Mouse (Mus musculus) monocyte, adult 2 months (primary cell): ENCODE measurements around the gene Smarcc2.

Source experiments
- DNase-seq, 2 experiments: peaks; one replicate each; pipeline ENCODE4 v3.0.0; 2022; ENCODE audit warnings: low spot score in 2 of 2, low read depth in 1 of 2

Gene Smarcc2

GRCm38 (mm10) chr10:128458719-128459408 lies at the start of gene Smarcc2:
Gene Smarcc2 (plus strand): TSS chr10:128459248.
- DNase-seq: peak; percentile 26 to 66

- peak; percentile 93 to 95 for DNase-seq
Observed at GRCm38 (mm10) chr10:128409692-128410559, 49.1 kb upstream of the Smarcc2 start.

- no peak for DNase-seq
Observed at GRCm38 (mm10) chr10:128410560-128410845, 48.5 kb upstream of the Smarcc2 start.

GRCm38 (mm10) chr10:128411211-128412054 lies 47.6 kb upstream of the Smarcc2 start, which contains the start of the genes Nabp2 and Rnf41:
Gene Nabp2 (minus strand): TSS chr10:128411492.
Gene Rnf41 (plus strand): TSS chr10:128411657.
- DNase-seq: peak; percentile 89 to 97

GRCm38 (mm10) chr10:128412055-128412381 lies 47.0 kb upstream of the Smarcc2 start:
- DNase-seq: no peak

GRCm38 (mm10) chr10:128412558-128412957 lies 46.5 kb upstream of the Smarcc2 start:
- DNase-seq: no peak

GRCm38 (mm10) chr10:128413076-128413475 lies 46.0 kb upstream of the Smarcc2 start:
- DNase-seq: no peak

GRCm38 (mm10) chr10:128414848-128415247 lies 44.2 kb upstream of the Smarcc2 start:
- DNase-seq: no peak

GRCm38 (mm10) chr10:128422426-128422825 lies 36.6 kb upstream of the Smarcc2 start:
- no peak for DNase-seq

GRCm38 (mm10) chr10:128424604-128425003 lies 34.4 kb upstream of the Smarcc2 start:
- no peak for DNase-seq

GRCm38 (mm10) chr10:128425260-128425659 lies 33.8 kb upstream of the Smarcc2 start:
- no peak for DNase-seq

GRCm38 (mm10) chr10:128429052-128429451 lies 30.0 kb upstream of the Smarcc2 start:
- no peak for DNase-seq

- DNase-seq: no peak
Observed at GRCm38 (mm10) chr10:128429454-128429853, 29.6 kb upstream of the Smarcc2 start.

- no peak for DNase-seq
Observed at GRCm38 (mm10) chr10:128433417-128433816, 25.6 kb upstream of the Smarcc2 start.

- no peak for DNase-seq
Observed at GRCm38 (mm10) chr10:128434681-128435080, 24.4 kb upstream of the Smarcc2 start.

GRCm38 (mm10) chr10:128435186-128435823 lies 23.7 kb upstream of the Smarcc2 start:
- DNase-seq: no peak

GRCm38 (mm10) chr10:128435873-128436272 lies 23.2 kb upstream of the Smarcc2 start:
- DNase-seq: no peak

- no peak for DNase-seq
Observed at GRCm38 (mm10) chr10:128436376-128436775, 22.7 kb upstream of the Smarcc2 start.

- DNase-seq: no peak
Observed at GRCm38 (mm10) chr10:128438675-128439279, 20.3 kb upstream of the Smarcc2 start.

- no peak for DNase-seq
Observed at GRCm38 (mm10) chr10:128440407-128440806, 18.6 kb upstream of the Smarcc2 start.
